Mouse (Mus musculus): ENCODE data around the gene Aff1.

DNA sequence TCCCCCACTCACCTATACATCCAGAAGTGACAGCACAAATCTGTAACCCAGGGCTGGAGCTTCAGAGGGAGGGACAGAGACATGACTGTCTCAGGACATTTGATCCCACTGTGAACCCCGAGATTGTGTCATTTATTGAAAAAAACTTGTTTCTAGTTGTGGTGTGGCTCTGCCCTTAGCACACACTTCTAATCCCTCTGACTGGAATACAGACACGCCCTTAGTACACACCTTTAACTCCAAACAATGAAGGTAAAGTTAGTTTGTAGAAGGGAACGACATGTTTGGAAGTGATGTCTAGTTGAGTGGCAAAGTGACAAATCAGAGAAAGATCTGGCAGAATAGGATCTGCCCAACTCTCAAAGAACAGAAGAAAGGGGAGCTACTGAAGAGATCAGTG is 20.3 kb upstream of the Aff1 start:
- TF ChIP-seq CTCF (conservative IDR thresholded peaks at IDR 0.05; ENCODE audit: insufficient read depth, insufficient read length, low read depth, low read length) (no peak), POLR2A (IDR thresholded peaks at IDR 0.05; ENCODE audit: low read depth, low read length) (no peak)

Data from kidney, adult 2 months (tissue).